Mouse (Mus musculus) liver, postnatal 0 days (tissue): ENCODE results near the gene Slc25a26. TPM values are rescaled to one million over a fixed set of nuclear protein-coding genes. Genes with fewer than 3 reads are reported as not detected.
A peak's percentile ranks its signal among the peaks of the same experiment; 100 is the strongest.

Experiments used
- ATAC-seq: fragments of 200-750 bp; cut with Nextera tagmentation; 2 replicates; pipeline ENCODE4 v1.8.0; 2017; ENCODE audit warnings: mild to moderate bottlenecking, moderate library complexity
- DNase-seq: peaks from one replicate; pipeline ENCODE4 v3.0.0-alpha.2; 2016
- H3K27ac ChIP-seq: fragments of 300-500 bp; sonication (generic); 2 replicates; pipeline ENCODE4 v1.5.1; 2014; ENCODE audit warnings: antibody characterized with exemption, moderate library complexity, mild to moderate bottlenecking, low read depth
- H3K27me3 ChIP-seq: fragments of 300-500 bp; sonication (generic); 2 replicates; pipeline ENCODE4 v1.6.1; 2014; ENCODE audit warnings: low read length, control low read depth, mixed read lengths; ENCODE audit not compliant: insufficient read depth
- H3K36me3 ChIP-seq: fragments of 300-500 bp; sonication (generic); replicated peaks from 2 replicates; pipeline ENCODE4 v1.6.1; 2014; ENCODE audit warnings: mild to moderate bottlenecking, control low read depth, low read length, moderate library complexity, mixed read lengths; ENCODE audit not compliant: insufficient read depth
- H3K4me1 ChIP-seq: fragments of 300-500 bp; sonication (generic); 2 replicates; pipeline ENCODE4 v1.6.1; 2014; ENCODE audit warnings: antibody characterized with exemption, mild to moderate bottlenecking, control low read depth; ENCODE audit not compliant: insufficient read depth
- H3K4me2 ChIP-seq: fragments of 300-500 bp; sonication (generic); 2 replicates; pipeline ENCODE4 v1.6.1; 2014; ENCODE audit warnings: low read depth, mild to moderate bottlenecking, low read length, moderate library complexity, mixed read lengths
- H3K4me3 ChIP-seq: fragments of 300-500 bp; sonication (generic); 2 replicates; pipeline ENCODE4 v1.5.1; 2014; ENCODE audit warnings: low read depth, low read length
- H3K9ac ChIP-seq: fragments of 300-500 bp; sonication (generic); replicated peaks from 2 replicates; pipeline ENCODE4 v1.6.1; 2014; ENCODE audit warnings: mild to moderate bottlenecking, moderate library complexity
- H3K9me3 ChIP-seq: fragments of 300-500 bp; sonication (generic); 2 replicates; pipeline ENCODE4 v1.6.1; 2016; ENCODE audit warnings: mild to moderate bottlenecking, control low read depth, low read length, mixed read lengths
- CTCF ChIP-seq: sonication (generic); IDR thresholded peaks from 2 replicates; pipeline ENCODE4 v1.5.1; 2016; ENCODE audit warnings: antibody characterized with exemption, low read depth
- EP300 ChIP-seq: IDR thresholded peaks from 2 replicates; pipeline ENCODE4 v1.6.1; 2016; ENCODE audit warnings: antibody characterized with exemption, low read depth, mild to moderate bottlenecking
- WGBS: fragments of 180-500 bp; shearing (Covaris S2); extraction: QIAGEN DNeasy Blood & Tissue Kit; methylation state at CpG from one replicate; pipeline ENCODE4 v1.1.7; 2014; ENCODE audit not compliant: insufficient replicate concordance; 5-methylcytosine and 5-hydroxymethylcytosine counted together
- polyA plus RNA-seq: library from polyadenylated mRNA; unstranded; fragments of >200 nt; fragmentation: Nextera tagmentation; extraction: Ambion mirVana; gene quantifications from 2 replicates; pipeline ENCODE4 v1.2.1, GENCODE M21; 2015

The Slc25a26 gene
- polyA plus RNA-seq, 1 experiment from 2014 or later: 3.0 TPM

- peak; percentile 29; the same call in 1 of the 2 replicates for ATAC-seq
- 69% methylated on average over 9 of the region's 9 CpGs for WGBS
- H3K4me3 ChIP-seq: no peak overlapping the region
Observed at GRCm38 (mm10) chr6:94634710-94635109, 134.6 kb downstream of the Slc25a26 start.

GRCm38 (mm10) chr6:94635343-94635742 lies 135.2 kb downstream of the Slc25a26 start:
- TF ChIP-seq CTCF (no peak), EP300 (no peak)
- ATAC-seq: no peak
- Histone ChIP-seq H3K4me2 (no peak overlapping the region), H3K9ac (no peak overlapping the region), H3K4me1 (peaks cover 9% of the 10 kb centered on the region; the same call in 1 of the 2 replicates), H3K36me3 (no peaks in the 10 kb centered on the region), H3K9me3 (no peaks in the 10 kb centered on the region), H3K4me3 (no peak overlapping the region), H3K27me3 (no peaks in the 10 kb centered on the region), H3K27ac (no peak overlapping the region)
- no peak for DNase-seq
- 65% methylated on average over 1 of the region's 1 CpGs for WGBS

More at GRCm38 (mm10) chr6:94634710-94635109, 134.6 kb downstream of the Slc25a26 start:
- Histone ChIP-seq H3K4me2 (0 out of 2 replicates have a peak overlapping the region, but pooled peaks have one; percentile 9), H3K9ac (no peak overlapping the region), H3K36me3 (no peaks in the 10 kb centered on the region), H3K27ac (no peak overlapping the region), H3K27me3 (no peaks in the 10 kb centered on the region), H3K9me3 (no peaks in the 10 kb centered on the region), H3K4me1 (peaks cover 7% of the 10 kb centered on the region; the same call in 1 of the 2 replicates)
- no peak for TF ChIP-seq CTCF
- TF ChIP-seq EP300: no peak
- DNase-seq: no peak

- ATAC-seq (peak; percentile 70), DNase-seq (no peak)
- no peaks in the 10 kb centered on the region for H3K9me3 ChIP-seq
- H3K27me3 ChIP-seq: no peaks in the 10 kb centered on the region
- peaks cover 9% of the 10 kb centered on the region; the same call in 1 of the 2 replicates for H3K4me1 ChIP-seq
- no peak overlapping the region for H3K4me2 ChIP-seq
- H3K27ac ChIP-seq: no peak overlapping the region
- H3K9ac ChIP-seq: no peak overlapping the region
- 43% methylated on average over 5 of the region's 5 CpGs for WGBS
- H3K4me3 ChIP-seq: no peak overlapping the region
- TF ChIP-seq EP300: no peak
- TF ChIP-seq CTCF: no peak
- no peaks in the 10 kb centered on the region for H3K36me3 ChIP-seq
Observed at GRCm38 (mm10) chr6:94637024-94637434, 136.9 kb downstream of the Slc25a26 start.

GRCm38 (mm10) chr6:94640297-94640696 lies 140.2 kb downstream of the Slc25a26 start:
- no peak for DNase-seq
- no peaks in the 10 kb centered on the region for H3K27me3 ChIP-seq
- H3K4me2 ChIP-seq: no peak overlapping the region
- TF ChIP-seq CTCF (no peak), EP300 (no peak)
- no peak for ATAC-seq
- H3K4me1 ChIP-seq: peaks cover 9% of the 10 kb centered on the region; the same call in 1 of the 2 replicates
- 51% methylated on average over 7 of the region's 7 CpGs for WGBS
- H3K9ac ChIP-seq: no peak overlapping the region
- H3K27ac ChIP-seq: no peak overlapping the region
- no peaks in the 10 kb centered on the region for H3K9me3 ChIP-seq
- no peak overlapping the region for H3K4me3 ChIP-seq
- H3K36me3 ChIP-seq: no peaks in the 10 kb centered on the region

GRCm38 (mm10) chr6:94642048-94642447 lies 141.9 kb downstream of the Slc25a26 start:
- TF ChIP-seq EP300 (no peak), CTCF (no peak)
- no peak overlapping the region for H3K9ac ChIP-seq
- peaks cover 4% of the 10 kb centered on the region; the same call in 1 of the 2 replicates for H3K4me1 ChIP-seq
- WGBS: 89% methylated on average over 1 of the region's 1 CpGs
- H3K9me3 ChIP-seq: no peaks in the 10 kb centered on the region
- no peak overlapping the region for H3K27ac ChIP-seq
- no peaks in the 10 kb centered on the region for H3K36me3 ChIP-seq
- ATAC-seq: no peak
- DNase-seq: no peak
- H3K27me3 ChIP-seq: no peaks in the 10 kb centered on the region
- H3K4me3 ChIP-seq: no peak overlapping the region
- H3K4me2 ChIP-seq: no peak overlapping the region

- DNase-seq (no peak), ATAC-seq (no peak)
- Histone ChIP-seq H3K36me3 (no peaks in the 10 kb centered on the region), H3K4me2 (no peak overlapping the region), H3K4me1 (peaks cover 16% of the 10 kb centered on the region), H3K27me3 (no peaks in the 10 kb centered on the region), H3K4me3 (no peak overlapping the region), H3K27ac (no peak overlapping the region), H3K9ac (no peak overlapping the region), H3K9me3 (no peaks in the 10 kb centered on the region)
- TF ChIP-seq EP300 (no peak), CTCF (no peak)
- whole genome bisulfite sequencing: 77% methylated on average over 2 of the region's 2 CpGs
Observed at GRCm38 (mm10) chr6:94643989-94644388, 143.9 kb downstream of the Slc25a26 start.

- H3K4me2 ChIP-seq: no peak overlapping the region
- no peak for DNase-seq
Observed at GRCm38 (mm10) chr6:94644641-94645040, 144.5 kb downstream of the Slc25a26 start.

More at GRCm38 (mm10) chr6:94644641-94645040, 144.5 kb downstream of the Slc25a26 start:
- no peak for ATAC-seq
- Histone ChIP-seq H3K9me3 (no peaks in the 10 kb centered on the region), H3K4me1 (peaks cover 19% of the 10 kb centered on the region), H3K36me3 (no peaks in the 10 kb centered on the region), H3K27ac (no peak overlapping the region), H3K9ac (no peak overlapping the region), H3K27me3 (no peaks in the 10 kb centered on the region), H3K4me3 (no peak overlapping the region)
- TF ChIP-seq CTCF (no peak), EP300 (no peak)
- 51% methylated on average over 3 of the region's 3 CpGs for WGBS
